Mouse (Mus musculus) liver, embryonic 14.5 days (tissue): ENCODE data around the gene Cenpk. TPM values are rescaled to one million over a fixed set of nuclear protein-coding genes. Genes with fewer than 3 reads are reported as not detected.
A peak's percentile ranks its signal among the peaks of the same experiment; 100 is the strongest.
"Not testable (repeated sequence)": the region's sequence is repeated elsewhere in the genome, so short reads cannot be mapped to it uniquely, and the experiment has no call there.

Experiments used
- ATAC-seq: fragments of 200-750 bp; cut with Nextera tagmentation; 2 replicates; pipeline ENCODE4 v1.8.0; 2017; ENCODE audit warnings: moderate number of reproducible peaks, mild to moderate bottlenecking, moderate library complexity; ENCODE audit not compliant: insufficient read depth
- DNase-seq, 3 experiments: peaks; one replicate each; pipeline ENCODE4 v3.0.0-alpha.2; 2012 to 2013; ENCODE audit warnings: low read depth in 3 of 3, low spot score in 3 of 3
- H3K27ac ChIP-seq: fragments of 300-500 bp; sonication (generic); 2 replicates; pipeline ENCODE4 v1.5.1; 2014; ENCODE audit warnings: moderate library complexity, mild to moderate bottlenecking, control low read depth, inconsistent platforms
- H3K27me3 ChIP-seq: fragments of 300-500 bp; sonication (generic); 2 replicates; pipeline ENCODE4 v1.6.1; 2014; ENCODE audit warnings: mild to moderate bottlenecking, low read length, moderate library complexity; ENCODE audit not compliant: control insufficient read depth, insufficient read depth
- H3K36me3 ChIP-seq: fragments of 300-500 bp; sonication (generic); replicated peaks from 2 replicates; pipeline ENCODE4 v1.6.1; 2014; ENCODE audit warnings: low read depth; ENCODE audit not compliant: control insufficient read depth, insufficient read depth
- H3K4me1 ChIP-seq, 2 experiments: fragments of 200-500 bp in 1 of 2; fragments of 300-500 bp in 1 of 2; sonication (generic) in 1 of 2; replicated peaks; 2 replicates each; pipeline ENCODE4 v1.6.1; 2012 to 2014; ENCODE audit warnings: antibody characterized with exemption in 1 of 2, inconsistent platforms in 1 of 2, low read length in 1 of 2; ENCODE audit not compliant: control insufficient read depth in 2 of 2, insufficient read depth in 2 of 2
- H3K4me2 ChIP-seq: fragments of 300-500 bp; sonication (generic); 2 replicates; pipeline ENCODE4 v1.6.1; 2014; ENCODE audit warnings: low read depth, mild to moderate bottlenecking, control low read depth, moderate library complexity
- H3K4me3 ChIP-seq, 2 experiments: fragments of 200-500 bp in 1 of 2; fragments of 300-500 bp in 1 of 2; sonication (generic) in 1 of 2; 2 replicates each; pipeline ENCODE4 v1.5.1; 2012 to 2014; ENCODE audit warnings: low read depth in 2 of 2, low read length in 2 of 2, mild to moderate bottlenecking in 2 of 2, control low read depth in 1 of 2, inconsistent platforms in 1 of 2, moderate library complexity in 1 of 2; ENCODE audit not compliant: insufficient read depth in 1 of 2
- H3K9ac ChIP-seq: fragments of 300-500 bp; sonication (generic); replicated peaks from 2 replicates; pipeline ENCODE4 v1.6.1; 2014; ENCODE audit warnings: mild to moderate bottlenecking, control low read depth, moderate library complexity
- H3K9me3 ChIP-seq: fragments of 300-500 bp; sonication (generic); 2 replicates; pipeline ENCODE4 v1.6.1; 2016; ENCODE audit warnings: low read length, mixed read lengths; ENCODE audit not compliant: control insufficient read depth
- CTCF ChIP-seq: IDR thresholded peaks from 2 replicates; pipeline ENCODE4 v1.5.1; 2016; ENCODE audit warnings: antibody characterized with exemption, low read depth, control low read depth
- EP300 ChIP-seq: IDR thresholded peaks from 2 replicates; pipeline ENCODE4 v1.6.1; 2016; ENCODE audit warnings: antibody characterized with exemption, low read depth
- WGBS: fragments of 180-500 bp; shearing (Covaris S2); extraction: QIAGEN DNeasy Blood & Tissue Kit; methylation state at CpG from one replicate; pipeline ENCODE4 v1.1.7; 2014; ENCODE audit not compliant: insufficient replicate concordance; 5-methylcytosine and 5-hydroxymethylcytosine counted together
- polyA plus RNA-seq, 2 experiments: library from polyadenylated mRNA; depleted of rRNA in 1 of 2; stranded (reverse) in 1 of 2; unstranded in 1 of 2; fragments of >200 nt; fragmentation: Nextera tagmentation in 1 of 2; extraction: Ambion mirVana in 1 of 2; gene quantifications; 2 replicates each; pipeline versions ENCODE4 v1.2.1 to v1.2.3; 2012 to 2014

The Cenpk gene
- polyA plus RNA-seq (2012; rRNA removed) (23.0 and 33.2 TPM in 2 replicates), polyA plus RNA-seq (2014; fragmentation: Nextera tagmentation; extraction: Ambion mirVana) (89.3 and 95.0 TPM in 2 replicates)

GRCm38 (mm10) chr13:104228384-104229066, at the start of gene Cenpk, which contains the start of gene Ppwd1:
Gene Cenpk (plus strand): TSS chr13:104228611.
Gene Ppwd1 (minus strand): TSS chr13:104228843.
- WGBS = under 1% methylated on average over 55 of the region's 55 CpGs
- H3K27ac ChIP-seq = peak within 1 kb of the TSS; percentile 87
- H3K4me3 ChIP-seq = peak within 1 kb of the TSS; percentile 61 to 94
- ATAC-seq = peak; percentile 98
- TF ChIP-seq CTCF (no peak), EP300 (peak; percentile 64)
- H3K9ac ChIP-seq = peak within 1 kb of the TSS; percentile 84
- peak within 1 kb of the TSS; percentile 86 for H3K4me2 ChIP-seq
- DNase-seq = peak; percentile 92 to 94 (median 93)
- peaks cover 3 to 8% of the 10 kb centered on the region in 2 experiments for H3K4me1 ChIP-seq
- no peaks in the 10 kb centered on the region for H3K9me3 ChIP-seq
- H3K36me3 ChIP-seq = peaks cover 4% of the 10 kb centered on the region; the same call in 1 of the 2 replicates
- no peaks in the 10 kb centered on the region for H3K27me3 ChIP-seq

- Histone ChIP-seq H3K27me3 (no peaks in the 10 kb centered on the region), H3K27ac (peak within 1 kb of the TSS; percentile 87), H3K4me1 (peaks cover 2 to 3% of the 10 kb centered on the region in 2 experiments; a peak in 3 of 4 replicates), H3K9me3 (no peaks in the 10 kb centered on the region), H3K4me3 (peak within 1 kb of the TSS; percentile 84 to 88), H3K36me3 (peaks cover 5% of the 10 kb centered on the region), H3K4me2 (peak within 1 kb of the TSS; percentile 84), H3K9ac (peak within 1 kb of the TSS; percentile 90)
- DNase-seq = peak; percentile 98
- WGBS = under 1% methylated on average over 38 of the region's 38 CpGs
- ATAC-seq = peak; percentile 98
- no peak for TF ChIP-seq EP300
- peak; percentile 72 for TF ChIP-seq CTCF
Measured at GRCm38 (mm10) chr13:104178650-104179121, 49.7 kb upstream of the Cenpk start, which contains the start of gene Trim23. Gene Trim23 (plus strand): TSS chr13:104178797.

GRCm38 (mm10) chr13:104179176-104179888, 49.1 kb upstream of the Cenpk start:
- WGBS = 6% methylated on average over 13 of the region's 13 CpGs

GRCm38 (mm10) chr13:104187357-104187756, 41.1 kb upstream of the Cenpk start:
- TF ChIP-seq EP300 (no peak), CTCF (no peak)
- H3K9me3 ChIP-seq = no peaks in the 10 kb centered on the region
- WGBS = 75% methylated on average over 4 of the region's 4 CpGs
- peaks cover 33% of the 10 kb centered on the region for H3K36me3 ChIP-seq
- H3K9ac ChIP-seq = no peak overlapping the region
- no peaks in the 10 kb centered on the region for H3K27me3 ChIP-seq
- H3K4me1 ChIP-seq = no peaks in the 10 kb centered on the region
- no peak for ATAC-seq
- no peak overlapping the region for H3K4me3 ChIP-seq
- H3K27ac ChIP-seq = no peak overlapping the region
- no peak for DNase-seq
- H3K4me2 ChIP-seq = no peak overlapping the region

More at GRCm38 (mm10) chr13:104179176-104179888, 49.1 kb upstream of the Cenpk start:
- Histone ChIP-seq H3K36me3 (peaks cover 6% of the 10 kb centered on the region), H3K4me3 (peak overlapping the region; percentile 84 to 88), H3K4me2 (peak overlapping the region; percentile 74), H3K4me1 (peaks cover 2 to 3% of the 10 kb centered on the region in 2 experiments; a peak in 3 of 4 replicates), H3K9ac (peak overlapping the region; percentile 87), H3K27me3 (no peaks in the 10 kb centered on the region), H3K27ac (peak overlapping the region; percentile 78), H3K9me3 (no peaks in the 10 kb centered on the region)
- DNase-seq (peak; percentile 53 to 67 (median 56)), ATAC-seq (peak; percentile 20; the same call in 1 of the 2 replicates)
- TF ChIP-seq EP300 (peak; percentile 43; the same call in 1 of the 2 replicates), CTCF (no peak)

- not testable (repeated sequence) for H3K9me3 ChIP-seq, H3K9ac ChIP-seq, DNase-seq, H3K4me3 ChIP-seq, H3K4me2 ChIP-seq, H3K27ac ChIP-seq, H3K27me3 ChIP-seq, ATAC-seq, H3K4me1 ChIP-seq
- peaks cover 21% of the 10 kb centered on the region for H3K36me3 ChIP-seq
Measured at GRCm38 (mm10) chr13:104195891-104196290, 32.5 kb upstream of the Cenpk start.
